Mouse (Mus musculus) kidney, postnatal 10 days (tissue): ENCODE data around the gene Zbtb2.

Source experiments
- DNase-seq: peaks from one replicate; pipeline ENCODE4 v3.0.0; 2021; ENCODE audit warnings: mixed read lengths

The Zbtb2 gene

GRCm38 (mm10) chr10:4327716-4328115 lies 60.2 kb downstream of the Zbtb2 start:
- no peak for DNase-seq

GRCm38 (mm10) chr10:4325562-4325961 lies 62.3 kb downstream of the Zbtb2 start:
- DNase-seq, result peak; percentile 48

GRCm38 (mm10) chr10:4323885-4324284 lies 64.0 kb downstream of the Zbtb2 start:
- no peak for DNase-seq
